Mouse (Mus musculus) bone marrow, adult 2 months (tissue): Measurements from ENCODE around the gene Slc24a5.

Experiments used
- CTCF ChIP-seq: fragments of 200-500 bp; IDR thresholded peaks from 2 replicates; pipeline ENCODE4 v1.5.1; 2011; ENCODE audit warnings: low read length, control low read depth; ENCODE audit not compliant: control insufficient read depth, insufficient read depth
- POLR2A ChIP-seq: fragments of 200-500 bp; IDR thresholded peaks from 2 replicates; pipeline ENCODE4 v1.6.1; 2011; ENCODE audit warnings: low read depth, mild to moderate bottlenecking, control low read depth, low read length, borderline replicate concordance; ENCODE audit not compliant: control insufficient read depth

DNA sequence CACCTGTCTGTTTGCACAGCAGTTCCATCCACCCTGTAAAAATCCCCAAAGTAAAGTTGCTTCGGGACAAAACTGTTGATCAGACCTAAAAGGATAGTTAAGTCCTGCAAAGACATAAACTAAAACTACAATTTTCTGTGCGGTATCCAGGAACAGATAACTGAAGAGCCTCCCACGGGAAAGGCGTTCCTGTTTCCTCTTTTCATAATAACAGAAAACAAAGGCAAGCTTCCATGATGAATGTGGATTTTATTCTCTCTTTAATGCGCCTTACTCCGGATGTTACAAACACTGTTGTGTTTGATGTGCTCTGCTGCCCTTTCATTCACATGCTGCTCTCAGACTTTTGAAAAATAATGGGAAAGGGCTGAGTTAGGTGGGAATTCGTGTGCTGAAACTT lies 37.3 kb upstream of the Slc24a5 start:
- TF ChIP-seq POLR2A (no peak), CTCF (no peak)
